Mouse (Mus musculus): ENCODE data around the gene 1700030J22Rik. TPM values are rescaled to one million over a fixed set of nuclear protein-coding genes. Genes with fewer than 3 reads are reported as not detected.

Gene 1700030J22Rik
- polyA plus RNA-seq (2012; rRNA removed), result 176 and 190 TPM in 2 replicates

DNA sequence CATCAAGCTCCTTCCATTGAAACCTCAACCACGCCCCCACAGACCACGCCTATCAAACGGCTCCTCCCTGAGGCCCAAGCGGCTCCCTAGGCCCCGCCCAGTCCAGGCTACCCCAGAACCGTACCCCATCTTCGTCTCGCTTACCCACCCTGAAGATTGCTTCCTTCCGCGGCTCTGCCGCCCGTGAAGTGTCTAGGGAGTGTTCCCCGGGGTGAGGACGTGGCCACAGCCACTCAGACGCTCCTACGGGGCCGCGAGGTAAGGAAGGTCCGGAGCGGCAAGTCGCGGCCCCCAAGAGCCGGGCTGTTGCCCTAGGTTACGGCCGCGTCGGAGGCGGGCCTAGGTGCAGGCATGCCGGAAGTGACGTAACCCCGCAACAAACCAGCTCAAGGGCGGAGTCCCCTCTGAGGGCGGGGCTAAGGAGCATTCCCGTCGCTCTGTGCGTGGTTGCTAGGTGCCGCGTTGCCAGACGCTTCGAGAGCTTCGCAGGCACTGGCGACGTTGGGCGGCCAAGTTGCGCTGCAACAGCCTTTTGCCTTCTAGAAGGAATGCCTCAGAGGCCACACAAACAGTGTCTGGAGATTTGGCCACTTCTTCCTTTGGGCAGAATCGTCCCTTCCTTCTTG, at the start of gene 1700030J22Rik:
Gene 1700030J22Rik (minus strand): TSS at position 329 of the 626 bp plus-strand sequence.
- H3K27me3 ChIP-seq (ENCODE audit: control insufficient read depth, insufficient read depth, low read length), result no peaks in the 10 kb centered on the region
- H3K4me1 ChIP-seq (ENCODE audit: control insufficient read depth, insufficient read depth, low read length), result peaks cover 3% of the 10 kb centered on the region
- peaks cover 8% of the 10 kb centered on the region for H3K36me3 ChIP-seq (ENCODE audit: control insufficient read depth, insufficient read depth, low read length)
- peak within 1 kb of the TSS; percentile 96 for H3K27ac ChIP-seq (ENCODE audit: control insufficient read depth, insufficient read depth, low read depth, low read length)
- TF ChIP-seq CTCF (IDR thresholded peaks at IDR 0.05; ENCODE audit: control insufficient read depth, insufficient read depth, insufficient replicate concordance, low read depth, low read length) (peak; percentile 31; the same call in 1 of the 2 replicates), POLR2A (IDR thresholded peaks at IDR 0.05; ENCODE audit: control insufficient read depth, low read depth, low read length) (peak; percentile 99)
- H3K4me3 ChIP-seq (ENCODE audit: control insufficient read depth, low read depth, low read length), result peak within 1 kb of the TSS; percentile 94

DNA sequence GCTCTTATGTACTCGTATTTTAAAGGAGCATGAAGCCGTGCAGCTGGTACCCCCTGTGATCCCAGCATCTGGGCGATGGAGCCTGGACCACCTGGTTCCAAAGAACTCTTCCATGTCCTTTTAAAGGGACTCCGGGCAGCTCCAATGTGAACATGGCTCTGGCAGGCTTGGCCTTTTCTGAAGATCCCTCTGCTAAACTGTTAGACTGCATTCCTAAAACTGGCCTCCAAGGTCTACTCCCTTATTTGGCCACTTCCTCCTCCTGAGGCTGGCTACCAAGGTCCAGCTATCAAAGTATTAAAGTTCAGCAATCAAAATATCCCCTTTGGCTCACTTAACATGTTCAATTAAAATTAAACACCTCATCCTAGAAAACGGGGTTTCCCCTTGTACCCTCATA, 48.8 kb upstream of the 1700030J22Rik start:
- H3K4me3 ChIP-seq (ENCODE audit: control insufficient read depth, low read depth, low read length), result no peak overlapping the region
- H3K27ac ChIP-seq (ENCODE audit: control insufficient read depth, insufficient read depth, low read depth, low read length), result no peak overlapping the region; the same call in 1 of the 2 replicates
- TF ChIP-seq CTCF (IDR thresholded peaks at IDR 0.05; ENCODE audit: control insufficient read depth, insufficient read depth, insufficient replicate concordance, low read depth, low read length) (no peak), POLR2A (IDR thresholded peaks at IDR 0.05; ENCODE audit: control insufficient read depth, low read depth, low read length) (no peak)
- no peaks in the 10 kb centered on the region for H3K27me3 ChIP-seq (ENCODE audit: control insufficient read depth, insufficient read depth, low read length)
- H3K36me3 ChIP-seq (ENCODE audit: control insufficient read depth, insufficient read depth, low read length), result no peaks in the 10 kb centered on the region
- peaks cover 11% of the 10 kb centered on the region for H3K4me1 ChIP-seq (ENCODE audit: control insufficient read depth, insufficient read depth, low read length)

DNA sequence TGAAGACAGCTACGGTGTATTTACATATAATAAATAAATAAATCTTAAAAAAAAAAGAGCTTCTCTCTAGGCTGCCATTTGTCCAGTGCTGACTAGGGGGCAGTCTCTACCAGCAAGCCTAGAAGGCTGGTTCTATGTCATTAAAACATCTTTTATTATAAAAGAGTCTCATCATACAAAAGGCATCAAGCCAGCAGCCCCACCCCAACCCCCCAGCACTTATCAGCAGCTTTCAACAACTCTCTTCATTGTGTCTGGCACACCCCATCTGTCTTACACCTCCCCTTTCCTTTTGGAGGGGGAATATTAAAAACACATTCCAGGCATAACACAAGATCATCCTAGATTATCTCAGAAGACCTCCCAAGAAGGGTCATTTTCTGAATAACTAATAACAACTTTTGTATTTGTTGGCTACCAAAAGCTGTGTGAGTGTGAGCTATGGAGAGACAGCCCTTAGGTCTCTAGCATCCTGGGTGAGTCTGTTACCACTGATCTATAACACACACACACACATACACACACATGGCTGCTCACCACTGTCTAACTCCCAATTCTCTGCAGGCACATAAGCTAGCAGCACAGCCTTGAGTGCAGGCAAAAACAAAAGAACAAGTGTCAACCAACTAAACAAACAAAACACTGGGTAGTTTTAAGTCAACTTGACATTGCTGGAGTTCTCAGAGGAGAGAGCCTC, 43.7 kb upstream of the 1700030J22Rik start:
- Histone ChIP-seq H3K4me1 (ENCODE audit: control insufficient read depth, insufficient read depth, low read length) (no peaks in the 10 kb centered on the region), H3K36me3 (ENCODE audit: control insufficient read depth, insufficient read depth, low read length) (no peaks in the 10 kb centered on the region), H3K27me3 (ENCODE audit: control insufficient read depth, insufficient read depth, low read length) (no peaks in the 10 kb centered on the region), H3K4me3 (ENCODE audit: control insufficient read depth, low read depth, low read length) (no peak overlapping the region), H3K27ac (ENCODE audit: control insufficient read depth, insufficient read depth, low read depth, low read length) (no peak overlapping the region)
- TF ChIP-seq CTCF (IDR thresholded peaks at IDR 0.05; ENCODE audit: control insufficient read depth, insufficient read depth, insufficient replicate concordance, low read depth, low read length) (no peak), POLR2A (IDR thresholded peaks at IDR 0.05; ENCODE audit: control insufficient read depth, low read depth, low read length) (no peak)

DNA sequence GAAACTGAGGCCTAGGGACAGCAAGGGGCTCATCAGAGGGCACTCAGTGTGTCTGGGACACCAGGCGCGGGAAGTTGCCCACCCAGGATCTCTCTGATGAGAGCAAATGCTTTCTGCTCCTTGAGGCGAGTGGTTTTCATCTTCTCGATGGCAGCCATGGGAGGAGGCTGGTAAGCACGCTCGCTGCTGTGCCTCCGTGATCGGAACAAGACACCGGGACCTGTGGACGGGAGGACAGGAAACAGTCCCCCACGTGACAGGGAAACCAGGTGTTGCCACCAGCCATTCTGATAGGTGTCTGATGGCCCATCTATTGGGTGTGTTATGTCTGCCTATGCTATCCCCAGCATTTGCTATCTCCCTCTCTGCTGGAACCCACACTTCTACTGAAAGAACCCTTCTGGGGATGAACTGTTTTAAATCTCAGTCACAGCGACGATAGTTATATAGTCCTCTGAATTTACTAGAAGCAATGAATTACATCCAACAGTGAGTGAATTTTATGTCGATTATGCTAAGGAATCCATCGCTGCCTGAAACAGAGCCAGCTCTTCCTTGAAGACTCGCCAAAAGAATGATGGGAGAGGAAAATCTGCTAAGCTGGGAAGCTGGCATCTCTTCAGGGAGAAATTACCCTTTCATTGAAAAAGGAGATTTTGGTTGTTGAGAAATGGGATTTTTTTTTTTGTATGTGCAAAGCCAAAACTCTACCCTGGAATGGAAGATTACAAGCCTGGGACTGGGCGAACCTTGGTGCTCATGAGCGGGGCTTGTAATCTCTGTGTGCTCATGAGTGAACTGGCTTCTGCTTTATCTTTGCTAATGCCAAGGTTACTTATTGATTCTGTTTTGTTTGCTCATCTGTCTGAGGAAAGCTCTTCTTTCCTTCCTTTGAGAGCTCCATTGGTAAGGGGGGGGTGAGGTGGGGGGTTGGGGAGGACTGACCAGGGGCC, 40.8 kb upstream of the 1700030J22Rik start:
- H3K4me3 ChIP-seq (ENCODE audit: control insufficient read depth, low read depth, low read length), result no peak overlapping the region
- TF ChIP-seq CTCF (IDR thresholded peaks at IDR 0.05; ENCODE audit: control insufficient read depth, insufficient read depth, insufficient replicate concordance, low read depth, low read length) (no peak), POLR2A (IDR thresholded peaks at IDR 0.05; ENCODE audit: control insufficient read depth, low read depth, low read length) (no peak)

DNA sequence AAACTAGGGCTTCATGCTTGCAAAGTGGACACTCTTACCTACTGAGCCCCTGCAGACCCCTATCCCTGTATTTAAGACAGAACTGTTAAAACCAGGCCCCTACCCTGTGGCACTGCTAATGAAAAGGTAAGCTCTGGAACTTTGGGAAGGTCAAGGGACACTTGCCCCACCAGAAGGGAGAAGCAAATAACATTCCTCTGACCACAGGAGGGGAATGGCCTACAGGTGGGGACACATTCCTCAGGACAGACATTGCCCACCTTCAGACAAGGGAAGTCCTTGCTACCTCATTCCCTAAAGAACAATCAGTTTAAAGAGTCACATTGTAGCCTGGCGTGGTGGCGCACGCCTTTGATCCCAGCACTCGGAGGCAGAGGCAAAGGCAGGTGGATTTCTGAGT, 39.1 kb upstream of the 1700030J22Rik start:
- TF ChIP-seq CTCF (IDR thresholded peaks at IDR 0.05; ENCODE audit: control insufficient read depth, insufficient read depth, insufficient replicate concordance, low read depth, low read length) (no peak), POLR2A (IDR thresholded peaks at IDR 0.05; ENCODE audit: control insufficient read depth, low read depth, low read length) (no peak)
- Histone ChIP-seq H3K36me3 (ENCODE audit: control insufficient read depth, insufficient read depth, low read length) (no peaks in the 10 kb centered on the region), H3K4me3 (ENCODE audit: control insufficient read depth, low read depth, low read length) (no peak overlapping the region), H3K27ac (ENCODE audit: control insufficient read depth, insufficient read depth, low read depth, low read length) (no peak overlapping the region), H3K27me3 (ENCODE audit: control insufficient read depth, insufficient read depth, low read length) (no peaks in the 10 kb centered on the region), H3K4me1 (ENCODE audit: control insufficient read depth, insufficient read depth, low read length) (no peaks in the 10 kb centered on the region)

More for the DNA sequence above, 40.8 kb upstream of the 1700030J22Rik start:
- Histone ChIP-seq H3K27ac (ENCODE audit: control insufficient read depth, insufficient read depth, low read depth, low read length) (no peak overlapping the region), H3K27me3 (ENCODE audit: control insufficient read depth, insufficient read depth, low read length) (no peaks in the 10 kb centered on the region), H3K4me1 (ENCODE audit: control insufficient read depth, insufficient read depth, low read length) (no peaks in the 10 kb centered on the region), H3K36me3 (ENCODE audit: control insufficient read depth, insufficient read depth, low read length) (no peaks in the 10 kb centered on the region)

DNA sequence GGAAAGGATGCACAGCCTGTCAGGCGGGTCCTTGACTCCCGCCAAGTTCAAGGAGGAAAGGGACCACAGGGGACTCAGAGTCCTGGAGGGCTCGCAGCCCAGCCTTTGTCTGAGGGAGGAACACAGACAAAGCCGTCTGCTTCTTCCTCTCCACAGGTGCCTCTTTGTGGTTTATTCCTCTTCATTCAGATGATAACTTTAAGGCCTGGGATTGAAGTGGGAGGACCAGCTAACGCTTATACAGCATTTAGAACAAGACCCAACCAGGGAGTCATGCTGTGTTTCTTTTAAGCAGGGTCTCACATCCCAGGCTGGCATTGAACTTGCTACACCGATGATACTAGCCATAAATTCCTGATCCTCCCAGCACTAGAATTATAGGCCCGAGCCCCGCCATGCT, 38.2 kb upstream of the 1700030J22Rik start:
- Histone ChIP-seq H3K27me3 (ENCODE audit: control insufficient read depth, insufficient read depth, low read length) (no peaks in the 10 kb centered on the region), H3K4me1 (ENCODE audit: control insufficient read depth, insufficient read depth, low read length) (no peaks in the 10 kb centered on the region), H3K36me3 (ENCODE audit: control insufficient read depth, insufficient read depth, low read length) (no peaks in the 10 kb centered on the region), H3K4me3 (ENCODE audit: control insufficient read depth, low read depth, low read length) (no peak overlapping the region), H3K27ac (ENCODE audit: control insufficient read depth, insufficient read depth, low read depth, low read length) (no peak overlapping the region)
- TF ChIP-seq POLR2A (IDR thresholded peaks at IDR 0.05; ENCODE audit: control insufficient read depth, low read depth, low read length) (no peak), CTCF (IDR thresholded peaks at IDR 0.05; ENCODE audit: control insufficient read depth, insufficient read depth, insufficient replicate concordance, low read depth, low read length) (no peak)

DNA sequence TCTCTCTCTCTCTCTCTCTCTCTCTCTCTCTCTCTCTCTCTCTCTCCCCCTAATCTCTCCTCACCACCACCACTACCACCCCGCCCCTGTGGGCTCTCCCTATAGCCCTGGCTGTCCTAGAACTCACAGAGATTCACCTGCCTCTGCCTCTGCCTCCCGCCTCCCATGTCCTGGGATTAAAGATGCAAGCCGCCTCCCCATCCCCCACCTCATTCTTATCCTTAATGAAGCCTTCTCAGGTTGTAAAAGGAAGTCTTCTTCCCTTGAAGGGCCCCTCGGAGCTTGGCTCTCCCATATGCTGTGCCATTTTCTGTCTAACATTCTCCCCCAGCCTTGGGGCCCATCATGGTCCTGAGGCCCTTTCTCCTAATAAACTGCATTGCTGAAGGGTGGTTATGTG, 36.9 kb upstream of the 1700030J22Rik start:
- no peak for TF ChIP-seq CTCF (IDR thresholded peaks at IDR 0.05; ENCODE audit: control insufficient read depth, insufficient read depth, insufficient replicate concordance, low read depth, low read length)
- no peak for TF ChIP-seq POLR2A (IDR thresholded peaks at IDR 0.05; ENCODE audit: control insufficient read depth, low read depth, low read length)
- Histone ChIP-seq H3K36me3 (ENCODE audit: control insufficient read depth, insufficient read depth, low read length) (no peaks in the 10 kb centered on the region), H3K4me1 (ENCODE audit: control insufficient read depth, insufficient read depth, low read length) (no peaks in the 10 kb centered on the region), H3K27ac (ENCODE audit: control insufficient read depth, insufficient read depth, low read depth, low read length) (no peak overlapping the region), H3K4me3 (ENCODE audit: control insufficient read depth, low read depth, low read length) (no peak overlapping the region), H3K27me3 (ENCODE audit: control insufficient read depth, insufficient read depth, low read length) (no peaks in the 10 kb centered on the region)
